Mouse (Mus musculus) gastrocnemius, adult 2 months (tissue): ENCODE data around the gene Lgals3bp. TPM values are rescaled to one million over a fixed set of nuclear protein-coding genes. Genes with fewer than 3 reads are reported as not detected.

Experiments used
- DNase-seq: peaks from one replicate; pipeline ENCODE4 v3.0.0; 2022
- H3K27ac ChIP-seq: fragments of 200-600 bp; 2 replicates; pipeline ENCODE4 v1.8.1; 2022; ENCODE audit warnings: mild to moderate bottlenecking
- H3K4me3 ChIP-seq: fragments of 200-600 bp; 2 replicates; pipeline ENCODE4 v1.8.1; 2022; ENCODE audit warnings: mild to moderate bottlenecking, moderate library complexity
- CTCF ChIP-seq: fragments of 200-600 bp; IDR thresholded peaks from 2 replicates; pipeline ENCODE4 v1.8.1; 2022; ENCODE audit warnings: antibody characterized with exemption, mild to moderate bottlenecking, moderate library complexity
- intact Hi-C: fragments of 180-260 bp; cut with DNase I; formaldehyde crosslinking; loops from one replicate; pipeline ENCODE4 v1.15.1; 2025
- total RNA-seq, 2 experiments: library from RNA; stranded (reverse); gene quantifications; 2 replicates each; pipeline ENCODE4 v1.2.3; 2021

Gene Lgals3bp
- total RNA-seq, 2 experiments from 2014 or later, result 12.0 to 17.0 TPM

- intact Hi-C loops, result no loop called here
- DNase-seq, result peak; percentile 37
- no peak for TF ChIP-seq CTCF
- Histone ChIP-seq H3K27ac (peak overlapping the region; percentile 88), H3K4me3 (peak overlapping the region; percentile 45)
Measured at GRCm38 (mm10) chr11:118431100-118431948, 29.4 kb upstream of the Lgals3bp start.

GRCm38 (mm10) chr11:118430291-118430885 is 28.5 kb upstream of the Lgals3bp start:
- no peak for TF ChIP-seq CTCF
- DNase-seq, result no peak
- Histone ChIP-seq H3K27ac (peak overlapping the region; percentile 88), H3K4me3 (peak overlapping the region; percentile 68)
- intact Hi-C loops, result no loop called here

DNA sequence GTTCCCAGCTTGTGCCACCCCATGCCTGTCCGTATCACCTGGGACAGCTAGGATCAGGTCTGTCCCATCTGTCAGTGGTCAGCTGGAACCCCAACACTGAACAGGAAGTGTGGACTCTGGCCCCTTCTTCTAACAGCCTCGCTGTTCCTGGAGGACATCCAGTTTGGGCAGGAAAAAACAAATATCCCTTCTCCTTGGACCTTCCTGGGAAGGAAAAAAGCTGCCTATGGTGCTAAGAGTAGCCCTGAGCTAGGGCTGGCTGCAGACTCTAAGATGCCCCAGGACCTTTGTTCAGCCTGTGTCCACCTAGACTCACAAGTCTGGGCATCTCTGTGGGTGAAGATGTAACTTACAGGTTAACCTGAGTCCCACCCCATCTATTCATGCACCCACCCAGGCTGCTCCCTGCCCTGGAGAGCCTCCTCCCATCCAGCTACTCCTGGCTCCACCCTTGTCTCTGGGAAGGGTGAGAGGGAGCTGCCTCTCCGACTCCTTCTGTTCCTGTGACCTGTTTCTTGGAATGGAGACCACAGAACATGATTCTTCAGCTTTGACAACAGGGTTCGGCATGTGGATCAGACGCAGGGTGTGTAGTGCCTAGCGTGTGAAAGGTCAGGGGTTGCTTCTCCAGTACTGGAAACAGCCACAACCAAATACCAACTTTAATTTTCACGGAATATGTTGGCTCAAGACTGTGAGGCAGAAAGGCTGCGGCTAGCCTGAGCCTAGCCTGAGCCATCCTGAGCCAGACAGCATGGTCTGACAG is 27.2 kb upstream of the Lgals3bp start:
- H3K4me3 ChIP-seq, result peak overlapping the region; percentile 68
- TF ChIP-seq CTCF, result no peak
- H3K27ac ChIP-seq, result peak overlapping the region; percentile 88
- DNase-seq, result peak; percentile 48
- intact Hi-C loops, result no loop called here

GRCm38 (mm10) chr11:118428460-118428868 is 26.6 kb upstream of the Lgals3bp start:
- peak overlapping the region; percentile 68 for H3K4me3 ChIP-seq
- peak overlapping the region; percentile 88 for H3K27ac ChIP-seq
- peak; percentile 57 for DNase-seq
- no peak for TF ChIP-seq CTCF
- intact Hi-C loops, result no loop called here

DNA sequence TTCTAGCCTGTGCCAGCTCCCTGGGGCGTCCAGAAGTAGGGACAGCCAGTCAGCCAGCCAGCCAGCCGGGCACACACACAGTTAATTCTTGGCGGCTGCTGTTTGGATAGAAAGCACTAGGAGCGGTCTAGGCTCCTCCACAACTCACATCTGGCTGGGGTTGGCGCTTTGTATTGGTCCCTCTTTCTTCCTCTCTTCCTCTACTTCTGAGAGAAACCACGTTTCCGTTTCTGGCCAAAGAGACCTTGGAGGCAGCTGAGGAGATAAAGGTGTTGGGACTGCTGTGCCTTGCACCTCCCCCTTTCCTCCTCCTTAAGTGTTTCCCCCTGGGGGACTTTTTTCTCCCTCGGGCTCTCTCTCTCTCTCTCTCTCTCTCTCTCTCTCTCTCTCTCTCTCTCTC is 26.1 kb upstream of the Lgals3bp start, which contains the start of gene C1qtnf1:
Gene C1qtnf1 (plus strand): TSS at position 218 of the 400 bp plus-strand sequence.
- no peak for TF ChIP-seq CTCF
- Histone ChIP-seq H3K4me3 (peak within 1 kb of the TSS; percentile 68), H3K27ac (peak within 1 kb of the TSS; percentile 88)
- intact Hi-C loops, result no loop called here
- peak; percentile 66 for DNase-seq

DNA sequence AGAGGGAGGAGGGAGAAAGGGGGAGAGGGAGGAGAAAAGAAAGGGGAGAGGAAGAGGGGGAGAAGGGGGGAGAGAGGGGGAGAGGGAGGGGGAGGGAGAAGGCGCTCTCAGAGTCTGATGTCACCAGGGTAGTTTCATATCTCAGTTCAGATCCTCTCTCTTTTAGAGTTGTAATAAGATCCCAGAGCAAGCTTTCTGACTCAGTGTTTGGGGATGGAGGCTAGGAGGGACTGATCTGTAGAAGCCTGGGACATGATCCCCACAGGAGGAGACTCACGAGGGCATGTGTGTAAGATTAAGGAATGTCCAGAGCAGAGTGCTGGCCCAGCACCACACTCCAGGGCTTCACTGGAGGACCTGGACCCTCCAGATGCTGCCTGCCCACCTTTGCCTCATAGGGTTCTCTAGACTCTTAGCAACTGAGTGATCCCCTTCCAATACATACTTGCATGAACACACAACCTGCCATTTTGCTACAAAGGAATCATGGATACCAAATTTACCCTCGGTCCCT is 25.4 kb upstream of the Lgals3bp start:
- peak overlapping the region; percentile 68 for H3K4me3 ChIP-seq
- intact Hi-C loops, result no loop called here
- TF ChIP-seq CTCF, result no peak

GRCm38 (mm10) chr11:118426765-118427164 is 24.9 kb upstream of the Lgals3bp start:
- no peak overlapping the region for H3K4me3 ChIP-seq
- H3K27ac ChIP-seq, result peak overlapping the region; percentile 56
- TF ChIP-seq CTCF, result no peak
- no peak for DNase-seq
- intact Hi-C loops, result no loop called here

More for the DNA sequence above, 25.4 kb upstream of the Lgals3bp start:
- DNase-seq, result no peak
- H3K27ac ChIP-seq, result peak overlapping the region; percentile 88

- intact Hi-C loops, result no loop called here
- Histone ChIP-seq H3K4me3 (no peak overlapping the region), H3K27ac (peak overlapping the region; percentile 71)
- DNase-seq, result no peak
- no peak; the same call in 1 of the 2 replicates for TF ChIP-seq CTCF
Measured at GRCm38 (mm10) chr11:118424621-118425335, 22.9 kb upstream of the Lgals3bp start.

GRCm38 (mm10) chr11:118423266-118423971 is 21.5 kb upstream of the Lgals3bp start:
- H3K4me3 ChIP-seq, result peak overlapping the region; percentile 71
- TF ChIP-seq CTCF, result peak; percentile 91
- intact Hi-C loops, result loop anchor here (1.0 kb wide), 1 partner anchor 20 kb away; no protein-coding TSS in a partner anchor
- DNase-seq, result peak; percentile 82
- peak overlapping the region; percentile 86 for H3K27ac ChIP-seq

DNA sequence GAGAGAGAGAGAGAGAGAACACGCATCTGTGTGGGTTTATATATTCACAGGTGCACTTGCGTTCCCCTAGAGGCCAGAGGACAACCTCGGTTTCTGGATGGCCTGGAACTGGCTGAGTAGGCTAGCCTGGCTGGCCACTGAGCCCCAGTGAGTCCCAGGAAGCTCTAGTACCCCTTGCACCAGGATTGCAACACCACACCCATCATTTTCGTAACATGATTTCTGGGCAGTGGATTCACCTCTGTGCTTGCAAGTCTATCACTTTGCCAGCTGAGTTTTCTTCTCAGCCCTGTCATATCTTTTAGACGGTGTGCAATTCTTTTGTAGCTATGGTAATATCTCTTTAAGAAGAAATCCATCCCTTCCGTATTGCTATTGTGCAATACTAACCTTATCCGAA is 18.4 kb upstream of the Lgals3bp start:
- no peak for DNase-seq
- intact Hi-C loops, result no loop called here
- Histone ChIP-seq H3K27ac (no peak overlapping the region), H3K4me3 (no peak overlapping the region)
- no peak for TF ChIP-seq CTCF

- DNase-seq, result peak; percentile 98
- intact Hi-C loops, result no loop called here
- peak within 1 kb of the TSS; percentile 99 for H3K4me3 ChIP-seq
- H3K27ac ChIP-seq, result peak within 1 kb of the TSS; percentile 98
- TF ChIP-seq CTCF, result no peak
Measured at GRCm38 (mm10) chr11:118418834-118419504, 17.1 kb upstream of the Lgals3bp start, which contains the start of gene Cant1. Cant1 (minus strand) TSS chr11:118419086.
